In the genomic region with DNA sequence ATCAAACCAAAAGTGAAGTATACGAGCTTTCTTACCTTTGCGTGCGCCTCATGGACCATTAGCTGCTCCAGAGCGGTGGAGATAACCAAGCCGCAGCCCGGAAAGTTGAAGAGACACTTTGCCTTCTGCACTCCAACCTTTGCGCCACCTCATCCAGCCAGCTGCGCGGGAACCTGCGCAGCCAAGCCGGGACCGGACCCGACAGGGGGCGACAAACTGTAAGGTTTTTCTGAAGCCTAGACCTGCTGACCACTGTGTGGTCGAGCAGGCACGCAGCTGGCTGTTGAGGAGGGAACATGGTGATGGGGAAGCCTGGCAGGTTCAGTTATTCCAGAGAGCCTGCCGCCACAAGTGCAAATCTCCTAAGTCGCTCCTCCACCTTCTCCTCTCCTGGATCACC, we compare ENCODE assay signal across 11 mouse cellular contexts. TPM values are rescaled to one million over a fixed set of nuclear protein-coding genes. Genes with fewer than 3 reads are reported as not detected.
DNase-seq lines count a peak whose midpoint lies in the region; ATAC-seq and TF ChIP-seq lines count a peak whose summit lies in the region.
"Had no signal": no experiment of that assay in that cellular context is flagged by ENCODE, and none has a peak within 500 bp of the region (broad histone marks: within the 10 kb centered on the region; RNA-seq: fewer than 3 reads in every experiment).

No protein-coding gene starts in this region.

- ATAC-seq in heart, embryonic 13.5 days (ENCODE audit: extremely low read depth, insufficient number of reproducible peaks, low FRiP score, low TSS enrichment), result no peak
- ATAC-seq in limb, embryonic 13.5 days (ENCODE audit: low FRiP score, low read depth), result peak; percentile 66; the same call in 1 of the 2 replicates
- 0 out of 2 replicates have a peak, but pooled peaks have one; percentile 22 for ATAC-seq in neural tube, embryonic 14.5 days (ENCODE audit: low read depth)
- ATAC-seq in erythroblast, adult 5-6 weeks (replicated peaks; ENCODE audit: low FRiP score, poor library complexity, severe bottlenecking), result no peak

- no peaks in the 10 kb centered on the region for H3K36me3 ChIP-seq in ES-E14 (ENCODE audit: control insufficient read depth, insufficient read depth, low read length, poor library complexity, severe bottlenecking)
- H3K36me3 ChIP-seq in heart, embryonic 13.5 days, result no peaks in the 10 kb centered on the region
- H3K36me3 ChIP-seq in limb, embryonic 13.5 days, result no peaks in the 10 kb centered on the region
- no peaks in the 10 kb centered on the region for H3K36me3 ChIP-seq in neural tube, embryonic 14.5 days (ENCODE audit: control insufficient read depth, insufficient read depth, low read length)
- H3K36me3 ChIP-seq: G1E had no signal

- H3K4me3 ChIP-seq in ES-E14 (ENCODE audit: insufficient read depth in 1 of 2, low read depth in 1 of 2, low read length in 2 of 2, poor library complexity in 1 of 2, severe bottlenecking in 1 of 2), result peak overlapping the region; percentile 14 to 37; a peak in 3 of 4 replicates
- H3K4me3 ChIP-seq in heart, embryonic 13.5 days, result peak overlapping the region; percentile 21
- H3K4me3 ChIP-seq in limb, embryonic 13.5 days, result peak overlapping the region; percentile 20
- no peak overlapping the region for H3K4me3 ChIP-seq in neural tube, embryonic 14.5 days (ENCODE audit: low read depth, low read length)

- 1% methylated on average over 18 of the region's 18 CpGs for WGBS in heart, embryonic 13.5 days
- WGBS in limb, embryonic 13.5 days, result under 1% methylated on average over 18 of the region's 18 CpGs
- WGBS in neural tube, embryonic 14.5 days, result under 1% methylated on average over 18 of the region's 18 CpGs

- DNase-seq in gastrocnemius, postnatal 14 days, result peak; percentile 33
- DNase-seq in gastrocnemius, adult 18-20 months (ENCODE audit: low spot score), result no peak
- DNase-seq in ES-E14 (ENCODE audit: low read depth, low spot score) (no peak), MN1 (ENCODE audit: low spot score) (no peak)

- H3K9me3 ChIP-seq in ES-E14 (ENCODE audit: control insufficient read depth, insufficient read depth, low read depth, low read length), result no peaks in the 10 kb centered on the region
- H3K9me3 ChIP-seq in heart, embryonic 13.5 days, result no peaks in the 10 kb centered on the region
- H3K9me3 ChIP-seq in limb, embryonic 13.5 days, result no peaks in the 10 kb centered on the region
- no peaks in the 10 kb centered on the region for H3K9me3 ChIP-seq in neural tube, embryonic 14.5 days (ENCODE audit: control insufficient read depth, low read length)

- H3K27ac ChIP-seq in ES-E14 (ENCODE audit: insufficient read depth, low read depth, low read length, poor library complexity, severe bottlenecking), result no peak overlapping the region
- no peak overlapping the region for H3K27ac ChIP-seq in heart, embryonic 13.5 days (replicated peaks)
- no peak overlapping the region for H3K27ac ChIP-seq in limb, embryonic 13.5 days
- H3K27ac ChIP-seq in neural tube, embryonic 14.5 days (ENCODE audit: low read depth, low read length), result no peak overlapping the region

- H3K27me3 ChIP-seq in heart, embryonic 13.5 days (replicated peaks), result peaks cover 98% of the 10 kb centered on the region
- peaks cover 99% of the 10 kb centered on the region for H3K27me3 ChIP-seq in limb, embryonic 13.5 days
- H3K27me3 ChIP-seq in neural tube, embryonic 14.5 days (ENCODE audit: control insufficient read depth, insufficient read depth, low read length), result peaks cover 77% of the 10 kb centered on the region

- no peak overlapping the region for H3K9ac ChIP-seq in ES-E14 (ENCODE audit: insufficient read depth, low read depth, low read length, poor library complexity, severe bottlenecking)
- no peak overlapping the region for H3K9ac ChIP-seq in heart, embryonic 13.5 days
- H3K9ac ChIP-seq in limb, embryonic 13.5 days, result no peak overlapping the region
- H3K9ac ChIP-seq in neural tube, embryonic 14.5 days (replicated peaks; ENCODE audit: low read depth, low read length), result no peak overlapping the region

- intact Hi-C loops in gastrocnemius, postnatal 14 days (cut with DNase I; ENCODE audit: low total_unique reads), result no loop called here

- in situ Hi-C loops in ES-E14 (cut with MboI; ENCODE audit: low sequenced_read_pairs in 2 of 2, unreplicated experiment in 2 of 2), result loop anchor here (5.0 to 25.0 kb wide), 3 partner anchors 175 to 675 kb away; no protein-coding TSS in a partner anchor

- H3K4me2 ChIP-seq in heart, embryonic 13.5 days, result peak overlapping the region; percentile 25
- peak overlapping the region; percentile 38 for H3K4me2 ChIP-seq in limb, embryonic 13.5 days (replicated peaks)
- no peak overlapping the region for H3K4me2 ChIP-seq in neural tube, embryonic 14.5 days (ENCODE audit: low read depth, low read length)

- H3K4me1 ChIP-seq in ES-E14 (ENCODE audit: control insufficient read depth in 2 of 2, insufficient read depth in 2 of 2, low read length in 2 of 2, poor library complexity in 1 of 2), result peaks cover 0 to 4% of the 10 kb centered on the region in 2 experiments; a peak in 1 of 4 replicates
- H3K4me1 ChIP-seq in heart, embryonic 13.5 days, result peaks cover 24% of the 10 kb centered on the region
- H3K4me1 ChIP-seq in limb, embryonic 13.5 days, result peaks cover 24% of the 10 kb centered on the region
- H3K4me1 ChIP-seq in neural tube, embryonic 14.5 days (ENCODE audit: control insufficient read depth, insufficient read depth, low read length), result no peaks in the 10 kb centered on the region

TF ChIP-seq in ES-E14, 5 proteins besides CTCF, POLR2A, EP300 and RAD21:
- TF ChIP-seq ZNF384 (IDR thresholded peaks at IDR 0.05; ENCODE audit: low read depth, low read length) (no peak), HCFC1 (IDR thresholded peaks at IDR 0.05; ENCODE audit: borderline replicate concordance, insufficient read depth, low read length) (peak; percentile 10; the same call in 1 of the 2 replicates), MAFK (IDR thresholded peaks at IDR 0.05; ENCODE audit: insufficient read depth, low read depth, low read length) (no peak), ZC3H11A (IDR thresholded peaks at IDR 0.05; ENCODE audit: borderline replicate concordance, low read depth, low read length) (no peak), CHD2 (IDR thresholded peaks at IDR 0.05; ENCODE audit: low read depth, low read length) (no peak)

RNA-seq across cellular contexts. Expression of gene Pax1, which starts 0.6 kb away (rescaled TPM):
- under 1 TPM in 1 of 2 experiments, not detected in 1; 0.10 TPM for total RNA-seq in gastrocnemius, postnatal 14 days (2021)
- total RNA-seq in gastrocnemius, adult 18-20 months (2021), result not detected
- total RNA-seq in ES-E14 (2012; rRNA removed), result 0.31 TPM in 1 of 2 replicates, not detected in the other
- 0.09 and 1.4 TPM in 2 replicates for polyA plus RNA-seq in heart, embryonic 13.5 days (2015; fragmentation: Nextera tagmentation; extraction: Ambion mirVana)
- polyA plus RNA-seq in limb, embryonic 13.5 days (2015; fragmentation: Nextera tagmentation; extraction: Ambion mirVana), result 1.8 and 2.8 TPM in 2 replicates
- 0.09 and 0.22 TPM in 2 replicates for polyA plus RNA-seq in neural tube, embryonic 14.5 days (2014; fragmentation: Nextera tagmentation; extraction: Ambion mirVana)
- not detected in 2 replicates for total RNA-seq in erythroblast, adult 5-6 weeks (2015; ENCODE audit: low replicate concordance)
- not detected in 2 replicates for total RNA-seq in erythroblast, adult 5-6 weeks (2017; ENCODE audit: low replicate concordance)
- total RNA-seq: heart, postnatal 36 days had no signal
- polyA plus RNA-seq: G1E; small intestine, adult 2 months had no signal

Comparison
In these comparisons a context has a peak if more than half of its experiments do, and no peak if none do; other contexts are left out.
1. ATAC-seq: peak in limb, embryonic 13.5 days (single experiment) and neural tube, embryonic 14.5 days (single experiment); none in heart, embryonic 13.5 days (single experiment) and erythroblast, adult 5-6 weeks (single experiment).